Mouse (Mus musculus) gastrocnemius, adult 2 months (tissue): ENCODE results near the gene Trp53rka. TPM values are rescaled to one million over a fixed set of nuclear protein-coding genes. Genes with fewer than 3 reads are reported as not detected.

Experiments
- DNase-seq: peaks from one replicate; pipeline ENCODE4 v3.0.0; 2022
- H3K27ac ChIP-seq: fragments of 200-600 bp; 2 replicates; pipeline ENCODE4 v1.8.1; 2022; ENCODE audit warnings: mild to moderate bottlenecking
- H3K4me3 ChIP-seq: fragments of 200-600 bp; 2 replicates; pipeline ENCODE4 v1.8.1; 2022; ENCODE audit warnings: mild to moderate bottlenecking, moderate library complexity
- CTCF ChIP-seq: fragments of 200-600 bp; IDR thresholded peaks from 2 replicates; pipeline ENCODE4 v1.8.1; 2022; ENCODE audit warnings: antibody characterized with exemption, mild to moderate bottlenecking, moderate library complexity
- intact Hi-C: fragments of 180-260 bp; cut with DNase I; formaldehyde crosslinking; loops from one replicate; pipeline ENCODE4 v1.15.1; 2025
- total RNA-seq, 2 experiments: library from RNA; stranded (reverse); gene quantifications; 2 replicates each; pipeline ENCODE4 v1.2.3; 2021

The Trp53rka gene
- total RNA-seq, 2 experiments from 2014 or later: 10.7 to 11.6 TPM

DNA sequence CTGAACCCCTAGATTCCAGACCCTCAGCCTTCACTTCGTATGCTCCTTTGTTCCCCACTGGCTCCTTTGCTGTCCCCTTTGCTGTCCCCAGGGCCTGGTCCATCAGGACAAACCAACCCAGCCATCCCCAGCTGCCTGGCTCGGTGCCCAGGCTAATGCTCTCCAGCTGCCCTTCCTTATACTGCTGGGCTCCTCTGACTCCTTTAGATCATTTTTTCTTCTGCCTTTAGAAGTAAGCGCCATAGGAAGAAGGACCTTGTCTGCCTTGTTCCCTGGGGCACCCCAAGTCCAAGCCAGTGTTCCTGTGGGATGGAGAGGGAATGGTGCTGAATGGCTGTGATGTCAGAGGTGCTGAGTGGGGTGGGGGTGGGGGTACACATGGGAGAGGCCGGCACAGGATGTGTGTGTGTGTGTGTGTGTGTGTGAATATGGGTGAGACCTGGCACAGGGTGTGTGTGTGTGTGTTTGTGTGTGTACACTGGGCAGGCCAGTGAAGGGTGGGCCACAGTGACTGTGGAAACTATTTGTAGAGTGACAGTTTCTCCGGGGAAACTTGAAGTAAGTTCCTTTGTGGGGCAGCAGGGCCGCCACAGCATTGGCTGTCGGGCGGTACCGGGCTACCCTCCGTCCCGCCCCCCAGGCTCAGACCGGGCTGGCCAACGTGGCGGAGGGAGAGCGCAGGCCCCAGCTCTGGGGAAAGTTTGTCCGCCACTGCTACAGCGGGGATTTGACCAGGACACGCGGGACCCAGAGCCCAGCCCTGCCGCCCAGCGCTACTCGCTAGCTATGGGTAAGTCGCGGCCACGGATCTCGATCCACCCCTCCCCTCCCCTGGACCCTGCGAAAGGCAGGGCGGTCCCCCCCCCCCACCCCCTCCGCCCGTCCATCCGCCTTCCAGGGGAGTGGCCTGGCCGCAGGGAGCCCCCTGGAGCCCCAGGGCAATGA is 10.4 kb upstream of the Trp53rka start, which contains the start of gene Slc2a10:
Gene Slc2a10, plus strand, starts transcription at position 529 of the 945 bp plus-strand sequence.
- DNase-seq: peak; percentile 80
- TF ChIP-seq CTCF: no peak
- H3K27ac ChIP-seq: peak within 1 kb of the TSS; percentile 88
- intact Hi-C loops: no loop called here
- H3K4me3 ChIP-seq: peak within 1 kb of the TSS; percentile 82

DNA sequence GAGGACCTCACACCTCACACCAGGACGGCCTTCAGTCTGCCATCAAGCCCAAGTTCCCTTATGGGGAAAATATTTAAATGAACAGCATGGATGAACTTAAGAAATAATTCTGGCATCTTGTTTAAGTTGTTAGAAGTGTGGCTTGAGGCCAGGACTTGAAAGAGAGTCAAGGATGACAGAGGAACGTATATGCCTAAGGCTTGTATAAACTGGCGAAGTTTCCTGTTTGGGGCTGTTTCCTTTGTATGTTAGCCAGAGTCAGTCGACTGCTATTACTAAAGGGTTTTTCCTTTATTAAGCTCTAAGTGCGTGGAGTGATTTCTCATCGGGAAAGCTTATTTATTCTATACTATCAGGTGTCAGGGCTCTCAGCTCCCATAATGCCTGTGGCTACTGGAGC is 5.7 kb upstream of the Trp53rka start:
- no peak for DNase-seq
- no peak for TF ChIP-seq CTCF
- intact Hi-C loops: no loop called here
- Histone ChIP-seq H3K4me3 (no peak overlapping the region), H3K27ac (no peak overlapping the region)

DNA sequence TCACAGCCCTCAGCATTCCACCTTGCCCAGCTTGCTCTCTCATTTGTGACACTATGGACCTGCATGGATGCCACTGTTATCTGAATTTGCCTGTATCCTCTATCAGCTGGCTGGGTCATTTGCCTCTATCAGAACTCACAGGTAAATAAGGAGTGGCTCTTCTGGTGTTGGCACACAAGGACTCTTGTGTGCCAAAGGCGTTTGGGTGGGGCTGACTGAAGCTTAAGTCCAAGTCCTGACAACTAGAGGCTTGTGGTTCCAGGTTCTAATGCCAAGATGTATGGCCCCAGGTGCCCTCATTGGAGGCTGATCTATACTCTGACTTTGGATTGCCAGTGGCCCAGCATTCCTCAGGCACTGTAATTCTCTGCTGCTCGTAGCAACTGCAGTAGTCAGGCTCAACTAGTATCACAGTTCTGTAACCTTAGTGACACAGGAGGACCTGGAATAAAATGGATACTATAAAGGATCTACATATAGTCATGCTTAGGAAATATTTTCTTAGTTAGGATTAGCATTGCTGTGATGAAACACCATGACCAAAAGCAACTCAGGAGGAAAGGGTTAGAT is 4.7 kb upstream of the Trp53rka start:
- DNase-seq: no peak

DNA sequence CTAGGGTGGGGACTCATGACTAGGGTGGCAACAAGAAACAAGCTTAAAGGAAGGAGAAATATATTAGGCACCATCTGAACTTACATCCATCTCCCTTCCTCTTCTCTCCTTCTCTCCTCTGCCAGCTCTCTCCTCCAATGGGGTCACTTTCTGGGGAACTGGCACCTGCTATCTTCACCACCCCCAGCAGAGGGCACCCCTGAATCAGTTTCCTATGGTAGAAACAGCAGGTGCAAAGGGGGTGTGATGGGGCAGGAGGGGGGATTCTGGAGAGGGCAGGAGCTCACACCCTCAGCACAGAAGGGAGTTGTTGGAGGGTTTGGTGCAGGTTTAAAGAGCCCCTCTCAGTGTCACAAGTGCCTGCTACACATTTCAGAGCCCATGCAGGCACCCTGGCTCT is 3.1 kb upstream of the Trp53rka start:
- DNase-seq: peak; percentile 57
- Histone ChIP-seq H3K27ac (no peak overlapping the region), H3K4me3 (no peak overlapping the region)
- intact Hi-C loops: no loop called here
- TF ChIP-seq CTCF: peak; percentile 54

More for the DNA sequence above, 4.7 kb upstream of the Trp53rka start:
- H3K27ac ChIP-seq: no peak overlapping the region
- no peak overlapping the region for H3K4me3 ChIP-seq
- no peak for TF ChIP-seq CTCF
- intact Hi-C loops: no loop called here

DNA sequence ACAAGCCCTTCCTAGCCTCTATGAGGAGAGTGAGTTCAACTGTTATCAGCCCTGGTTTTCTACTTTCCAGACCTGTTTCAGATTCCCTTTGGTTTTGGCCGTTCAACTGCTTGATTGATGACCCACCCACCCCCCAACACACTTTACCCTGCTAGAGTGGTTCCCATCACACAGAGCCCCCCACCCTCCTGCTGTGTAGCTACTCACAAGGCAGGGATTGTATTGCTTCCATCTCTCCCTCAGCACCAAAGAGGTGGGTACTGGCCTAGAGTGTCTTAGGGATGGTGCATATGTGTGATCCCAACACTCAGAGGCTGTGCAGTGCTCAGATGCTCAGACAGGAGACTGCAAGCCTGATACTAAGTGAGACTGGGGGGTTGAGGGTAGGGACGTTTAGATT is 1.4 kb upstream of the Trp53rka start:
- intact Hi-C loops: no loop called here
- no peak overlapping the region for H3K4me3 ChIP-seq

DNA sequence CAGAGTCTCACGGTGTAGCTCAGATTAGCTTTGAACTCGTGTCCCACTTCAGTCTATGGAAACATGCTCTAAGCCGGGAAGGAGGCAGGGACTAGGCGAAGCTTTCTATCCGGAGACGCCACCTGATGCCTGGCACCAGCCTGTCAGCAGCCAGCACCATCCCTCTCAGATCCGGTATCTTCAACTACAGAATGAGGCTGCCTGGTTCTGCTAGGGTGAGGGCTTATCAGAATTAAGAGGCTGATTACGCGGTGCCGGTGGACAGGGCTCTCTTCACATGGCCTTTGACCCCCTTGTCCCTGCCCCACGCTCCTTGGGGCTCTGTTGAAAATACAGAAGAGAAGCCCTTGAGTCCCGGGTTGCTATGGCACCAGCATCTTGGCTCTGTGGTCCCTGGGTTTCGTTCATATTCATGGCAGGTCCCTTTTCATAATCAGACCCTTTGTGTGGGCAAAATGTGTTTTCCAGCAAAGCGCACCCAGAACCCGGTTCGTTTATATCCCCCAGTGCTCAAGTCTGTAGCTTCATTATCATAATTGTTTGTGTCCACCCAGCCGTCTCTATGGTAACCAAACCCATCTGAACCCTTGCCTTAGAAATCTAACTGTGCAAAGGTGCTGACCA is 575 bp upstream of the Trp53rka start:
- intact Hi-C loops: no loop called here
- Histone ChIP-seq H3K27ac (peak overlapping the region; percentile 94), H3K4me3 (peak overlapping the region; percentile 94)
- DNase-seq: no peak
- TF ChIP-seq CTCF: no peak

More for the DNA sequence above, 1.4 kb upstream of the Trp53rka start:
- no peak for TF ChIP-seq CTCF
- H3K27ac ChIP-seq: no peak overlapping the region
- no peak for DNase-seq

DNA sequence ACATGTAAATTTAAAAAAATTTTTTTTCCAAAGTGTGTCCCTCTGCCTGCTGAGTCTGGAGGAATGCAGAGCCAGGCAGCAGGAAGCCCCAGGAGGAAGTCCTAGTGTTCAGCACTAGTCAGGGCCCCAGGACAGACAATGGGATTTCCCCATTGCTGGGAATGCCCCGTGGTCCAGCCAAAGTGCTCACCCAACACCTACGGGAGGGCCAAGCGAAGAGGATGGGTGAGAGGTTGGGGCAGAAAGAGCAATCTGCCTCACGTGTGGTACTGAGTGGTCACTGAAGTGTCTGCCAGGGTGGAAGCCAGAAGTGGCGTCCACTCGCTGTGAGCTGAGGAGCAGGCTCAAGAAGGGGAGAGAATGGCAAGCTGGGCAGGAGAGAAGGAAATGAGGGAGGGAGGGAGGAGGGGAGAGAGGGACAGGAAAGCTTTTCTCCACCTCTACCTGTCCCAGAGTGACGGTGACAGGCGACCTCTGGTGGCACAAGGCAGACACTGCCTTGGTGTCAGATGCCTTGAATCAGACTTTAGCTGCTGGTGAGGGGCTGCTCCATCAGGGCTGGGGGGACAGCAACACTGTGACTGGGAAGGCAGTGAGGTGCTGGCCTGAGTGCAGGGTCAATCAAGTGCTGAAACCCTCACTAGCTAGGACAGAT is 6.1 kb downstream of the Trp53rka start:
- H3K27ac ChIP-seq: no peak overlapping the region
- no peak overlapping the region for H3K4me3 ChIP-seq
- peak; percentile 42 for DNase-seq
- intact Hi-C loops: loop anchor here (2.0 kb wide), 1 partner anchor 96 kb away; no protein-coding TSS in a partner anchor
- peak; percentile 81 for TF ChIP-seq CTCF

DNA sequence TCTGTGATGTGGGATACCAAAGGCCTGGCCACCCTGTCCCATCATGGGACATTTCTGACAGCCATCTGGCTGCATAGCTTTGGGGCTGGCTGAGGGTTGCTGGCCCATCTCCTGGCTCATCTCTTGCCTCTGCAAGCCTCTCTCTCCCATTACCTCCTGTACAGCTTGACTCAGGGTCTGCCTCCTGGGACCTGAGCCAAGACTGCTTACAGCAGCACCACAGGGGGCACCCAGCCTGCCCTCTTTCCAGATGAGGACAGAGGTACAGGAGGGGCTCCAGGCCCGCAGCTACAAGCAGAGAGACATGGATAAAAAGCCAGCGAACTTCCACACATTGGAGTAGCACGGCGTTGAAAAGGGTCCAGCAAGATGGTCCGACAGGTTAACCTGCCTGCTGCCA is 6.7 kb downstream of the Trp53rka start:
- Histone ChIP-seq H3K27ac (no peak overlapping the region), H3K4me3 (no peak overlapping the region)
- no peak for TF ChIP-seq CTCF
- no peak for DNase-seq
- intact Hi-C loops: loop anchor here (2.0 kb wide), 1 partner anchor 96 kb away; no protein-coding TSS in a partner anchor

DNA sequence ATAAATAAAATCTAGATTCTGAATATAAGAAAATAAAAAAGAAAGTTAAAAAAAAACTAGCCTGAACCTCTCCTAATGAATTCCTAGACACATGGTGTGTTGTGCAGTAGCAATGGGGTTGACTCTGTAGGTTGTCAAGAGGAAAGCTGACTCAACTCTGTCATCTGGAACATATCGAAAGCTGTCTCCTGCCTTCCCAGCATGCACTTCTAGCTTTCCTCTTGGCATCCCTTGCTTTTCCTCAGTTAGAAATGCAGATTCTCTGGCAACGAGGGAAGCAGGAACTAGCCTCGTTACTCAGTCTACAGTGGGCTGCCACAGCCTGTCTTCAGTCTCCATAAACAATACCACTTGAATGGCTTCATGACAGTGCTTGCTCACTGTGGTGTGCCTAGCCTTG is 7.3 kb downstream of the Trp53rka start:
- no peak for DNase-seq
- intact Hi-C loops: loop anchor here (2.0 kb wide), 1 partner anchor 95 kb away; no protein-coding TSS in a partner anchor
- Histone ChIP-seq H3K27ac (no peak overlapping the region), H3K4me3 (no peak overlapping the region)
- no peak for TF ChIP-seq CTCF

DNA sequence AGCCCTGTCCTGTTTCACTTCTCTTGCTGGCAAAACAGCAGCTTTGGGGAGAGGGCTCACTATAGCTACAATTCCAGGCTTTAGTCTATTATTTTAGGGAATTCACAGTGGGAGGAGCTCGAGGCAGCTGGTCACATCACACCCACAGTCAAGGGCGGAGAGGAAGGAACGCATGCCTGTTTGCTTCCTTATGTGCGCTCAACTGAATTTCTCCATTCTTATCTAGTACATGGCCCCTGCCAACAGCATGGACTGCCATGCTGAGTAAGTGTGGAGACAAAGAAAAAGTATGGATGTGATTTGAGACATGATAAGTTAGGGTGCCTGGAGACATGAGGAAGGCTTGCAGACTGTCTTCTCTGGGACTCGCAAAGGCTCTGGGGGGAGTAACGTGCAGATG is 9.0 kb downstream of the Trp53rka start:
- H3K27ac ChIP-seq: no peak overlapping the region
- TF ChIP-seq CTCF: no peak
- no peak overlapping the region for H3K4me3 ChIP-seq
- no peak for DNase-seq
- intact Hi-C loops: no loop called here

DNA sequence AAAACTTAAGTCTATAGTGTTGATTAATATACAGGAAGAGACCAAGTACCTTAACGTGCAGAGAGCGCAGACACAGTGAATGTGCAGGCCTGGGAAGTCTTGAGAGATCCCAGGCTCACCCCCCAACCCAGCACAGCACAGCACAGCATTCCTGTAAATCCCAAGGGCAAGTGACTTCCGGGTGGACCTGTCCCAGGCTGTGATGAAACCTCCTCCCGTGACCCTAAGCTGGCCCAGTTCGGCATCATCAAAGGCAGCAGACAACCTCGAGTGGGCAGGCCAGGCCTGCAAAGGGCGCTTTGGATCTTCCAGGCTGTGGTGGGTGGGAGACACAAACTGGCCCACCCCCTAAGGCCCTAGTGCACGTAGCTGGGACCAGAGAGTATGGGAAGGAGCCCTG is 11.1 kb downstream of the Trp53rka start:
- DNase-seq: no peak
- no peak for TF ChIP-seq CTCF
- Histone ChIP-seq H3K27ac (no peak overlapping the region), H3K4me3 (no peak overlapping the region)
- intact Hi-C loops: no loop called here

DNA sequence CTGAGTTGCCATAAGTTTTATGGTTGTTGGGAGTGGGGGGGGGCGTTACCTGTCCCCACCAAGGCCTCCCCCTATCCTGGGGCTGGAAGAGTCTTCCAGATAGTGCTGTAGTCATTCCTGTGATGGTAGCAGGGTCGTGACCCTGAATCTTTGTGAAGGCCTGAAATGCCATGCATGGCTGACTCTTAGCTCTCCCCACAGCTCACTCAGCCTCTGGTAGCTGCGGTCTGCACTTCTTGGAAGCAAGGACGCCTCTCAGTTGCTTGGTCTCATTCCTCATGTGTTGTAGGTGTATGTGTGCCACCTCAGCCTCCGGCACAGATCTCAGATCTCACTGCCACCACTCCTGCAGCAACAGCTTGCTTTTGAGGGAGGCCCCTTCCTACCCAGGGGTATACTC is 17.3 kb downstream of the Trp53rka start:
- no peak for DNase-seq
- intact Hi-C loops: no loop called here
- no peak for TF ChIP-seq CTCF
- no peak overlapping the region for H3K4me3 ChIP-seq
- H3K27ac ChIP-seq: no peak overlapping the region
